Mouse (Mus musculus) right cerebral cortex, postnatal 10 days (tissue): ENCODE data around the gene Mrpl51.
"Not testable (repeated sequence)": the region's sequence is repeated elsewhere in the genome, so short reads cannot be mapped to it uniquely, and the experiment has no call there.

ENCODE experiments used
- DNase-seq, 2 experiments: peaks; one replicate each; pipeline ENCODE4 v3.0.0; 2021; ENCODE audit warnings: low spot score in 2 of 2

Gene Mrpl51

GRCm38 (mm10) chr6:125159773-125160557 is 31.6 kb upstream of the Mrpl51 start:
- DNase-seq: no peak

- DNase-seq: no peak
Measured at GRCm38 (mm10) chr6:125160558-125160853, 31.1 kb upstream of the Mrpl51 start.

GRCm38 (mm10) chr6:125160854-125161760 is 30.5 kb upstream of the Mrpl51 start:
- peak; percentile 70 to 74 for DNase-seq

GRCm38 (mm10) chr6:125161971-125162370 is 29.6 kb upstream of the Mrpl51 start:
- DNase-seq: peak; percentile 78 to 80

- not testable (repeated sequence) for DNase-seq
Measured at GRCm38 (mm10) chr6:125162615-125163305, 28.8 kb upstream of the Mrpl51 start.

GRCm38 (mm10) chr6:125163801-125164657 is 27.6 kb upstream of the Mrpl51 start:
- DNase-seq: peak; percentile 68 to 81

- DNase-seq: peak; percentile 78 to 83
Measured at GRCm38 (mm10) chr6:125164672-125165327, 26.8 kb upstream of the Mrpl51 start.

- DNase-seq: peak; percentile 98 to 99
Measured at GRCm38 (mm10) chr6:125165328-125165891, 26.2 kb upstream of the Mrpl51 start.

GRCm38 (mm10) chr6:125166051-125166751 is 25.4 kb upstream of the Mrpl51 start, which contains the start of gene Gapdh:
Gapdh (minus strand) TSS chr6:125166467.
- DNase-seq: peak; percentile 62 to 67

- peak in 1 of 2 experiments; percentile 70 for DNase-seq
Measured at GRCm38 (mm10) chr6:125166861-125167650, 24.5 kb upstream of the Mrpl51 start.

- no peak for DNase-seq
Measured at GRCm38 (mm10) chr6:125168086-125168485, 23.5 kb upstream of the Mrpl51 start.

GRCm38 (mm10) chr6:125170194-125170593 is 21.4 kb upstream of the Mrpl51 start:
- DNase-seq: no peak

GRCm38 (mm10) chr6:125172474-125172873 is 19.1 kb upstream of the Mrpl51 start:
- no peak for DNase-seq

GRCm38 (mm10) chr6:125173256-125173655 is 18.3 kb upstream of the Mrpl51 start:
- DNase-seq: no peak

- DNase-seq: no peak
Measured at GRCm38 (mm10) chr6:125175469-125175868, 16.1 kb upstream of the Mrpl51 start.

- peak in 1 of 2 experiments; percentile 23 for DNase-seq
Measured at GRCm38 (mm10) chr6:125179601-125180000, 12.0 kb upstream of the Mrpl51 start.

- no peak for DNase-seq
Measured at GRCm38 (mm10) chr6:125182133-125182532, 9.5 kb upstream of the Mrpl51 start.

- no peak for DNase-seq
Measured at GRCm38 (mm10) chr6:125186203-125186602, 5.4 kb upstream of the Mrpl51 start.

- DNase-seq: no peak
Measured at GRCm38 (mm10) chr6:125190816-125191215, 785 bp upstream of the Mrpl51 start.
